Mouse (Mus musculus) cerebellum, adult 2 months (tissue): ENCODE results near the gene Tecta. TPM values are rescaled to one million over a fixed set of nuclear protein-coding genes. Genes with fewer than 3 reads are reported as not detected.

Source experiments
- DNase-seq, 2 experiments: peaks; one replicate each; pipeline ENCODE4 v3.0.0; 2021
- H3K27ac ChIP-seq: fragments of 200-500 bp; 2 replicates; pipeline ENCODE4 v1.5.1; 2012; ENCODE audit warnings: low read length, control low read depth, inconsistent platforms; ENCODE audit not compliant: insufficient read depth
- H3K27me3 ChIP-seq: fragments of 200-500 bp; 2 replicates; pipeline ENCODE4 v1.6.1; 2012; ENCODE audit warnings: inconsistent platforms, mild to moderate bottlenecking, low read length, moderate library complexity; ENCODE audit not compliant: control insufficient read depth, insufficient read depth
- H3K4me1 ChIP-seq: fragments of 200-500 bp; 2 replicates; pipeline ENCODE4 v1.6.1; 2011; ENCODE audit warnings: low read length; ENCODE audit not compliant: control insufficient read depth, insufficient read depth
- H3K4me3 ChIP-seq: fragments of 200-500 bp; replicated peaks from 2 replicates; pipeline ENCODE3; 2011; ENCODE audit warnings: mild to moderate bottlenecking, low read depth, low read length, control low read depth; ENCODE audit not compliant: insufficient read depth
- CTCF ChIP-seq: fragments of 200-500 bp; IDR thresholded peaks from 2 replicates; pipeline ENCODE4 v1.5.1; 2011; ENCODE audit warnings: low read depth, mild to moderate bottlenecking, control low read depth, low read length, moderate library complexity, borderline replicate concordance; ENCODE audit not compliant: insufficient read depth
- POLR2A ChIP-seq: fragments of 200-500 bp; IDR thresholded peaks from 2 replicates; pipeline ENCODE4 v1.6.1; 2011; ENCODE audit warnings: low read length, control low read depth, borderline replicate concordance; ENCODE audit not compliant: insufficient read depth
- WGBS: fragments of 180-500 bp; shearing (Covaris S2); methylation state at CpG from one replicate; pipeline ENCODE4 v1.1.7; 2018; 5-methylcytosine and 5-hydroxymethylcytosine counted together
- polyA plus RNA-seq: library from polyadenylated mRNA; depleted of rRNA; stranded (reverse); fragments of >200 nt; gene quantifications from 2 replicates; pipeline ENCODE4 v1.2.3, GENCODE M21; 2012

The Tecta gene
- polyA plus RNA-seq, 1 experiment: 0.23 TPM

- H3K27me3 ChIP-seq: no peaks in the 10 kb centered on the region
- H3K4me1 ChIP-seq: no peaks in the 10 kb centered on the region
- H3K4me3 ChIP-seq: no peak overlapping the region
- no peak overlapping the region for H3K27ac ChIP-seq
- TF ChIP-seq POLR2A (no peak), CTCF (no peak)
- 69% methylated on average over 8 of the region's 8 CpGs for WGBS
- DNase-seq: no peak
Observed at GRCm38 (mm10) chr9:42382628-42383347, 16.9 kb downstream of the Tecta start.

DNA sequence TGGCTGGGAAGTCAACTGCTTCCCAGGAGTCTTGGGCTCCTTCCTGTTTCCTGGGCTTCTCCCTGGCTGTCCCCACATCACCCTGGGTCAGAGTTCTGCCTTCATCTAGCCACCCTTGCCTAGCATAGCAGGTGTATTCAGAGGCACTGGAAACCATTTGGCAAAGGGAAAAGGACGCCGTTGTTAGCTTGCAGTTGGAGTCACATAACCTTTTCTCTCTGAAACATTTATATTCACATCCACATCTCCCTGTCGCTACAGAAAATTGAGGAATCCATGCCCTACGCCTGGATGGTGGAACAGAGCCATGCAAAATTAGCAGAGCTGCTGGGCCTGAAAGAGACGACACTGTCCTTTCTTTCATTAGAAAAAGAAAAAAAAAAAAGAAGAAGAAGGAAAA, 17.7 kb downstream of the Tecta start:
- peak in 1 of 2 experiments; percentile 27 for DNase-seq
- 28% methylated on average over 5 of the region's 5 CpGs for WGBS
- no peaks in the 10 kb centered on the region for H3K27me3 ChIP-seq
- no peak overlapping the region for H3K27ac ChIP-seq
- H3K4me1 ChIP-seq: no peaks in the 10 kb centered on the region
- TF ChIP-seq CTCF: no peak
- TF ChIP-seq POLR2A: no peak
- H3K4me3 ChIP-seq: no peak overlapping the region

GRCm38 (mm10) chr9:42378071-42378470, 21.7 kb downstream of the Tecta start:
- no peaks in the 10 kb centered on the region for H3K27me3 ChIP-seq
- no peak overlapping the region for H3K4me3 ChIP-seq
- H3K4me1 ChIP-seq: no peaks in the 10 kb centered on the region
- 94% methylated on average over 4 of the region's 4 CpGs for WGBS
- no peak for DNase-seq
- TF ChIP-seq POLR2A (no peak), CTCF (no peak)
- no peak overlapping the region for H3K27ac ChIP-seq

GRCm38 (mm10) chr9:42377656-42378055, 22.1 kb downstream of the Tecta start:
- no peak overlapping the region for H3K27ac ChIP-seq
- WGBS: 87% methylated on average over 15 of the region's 15 CpGs
- H3K4me3 ChIP-seq: no peak overlapping the region
- H3K4me1 ChIP-seq: no peaks in the 10 kb centered on the region
- no peak for DNase-seq
- TF ChIP-seq POLR2A (no peak), CTCF (no peak)
- H3K27me3 ChIP-seq: no peaks in the 10 kb centered on the region

DNA sequence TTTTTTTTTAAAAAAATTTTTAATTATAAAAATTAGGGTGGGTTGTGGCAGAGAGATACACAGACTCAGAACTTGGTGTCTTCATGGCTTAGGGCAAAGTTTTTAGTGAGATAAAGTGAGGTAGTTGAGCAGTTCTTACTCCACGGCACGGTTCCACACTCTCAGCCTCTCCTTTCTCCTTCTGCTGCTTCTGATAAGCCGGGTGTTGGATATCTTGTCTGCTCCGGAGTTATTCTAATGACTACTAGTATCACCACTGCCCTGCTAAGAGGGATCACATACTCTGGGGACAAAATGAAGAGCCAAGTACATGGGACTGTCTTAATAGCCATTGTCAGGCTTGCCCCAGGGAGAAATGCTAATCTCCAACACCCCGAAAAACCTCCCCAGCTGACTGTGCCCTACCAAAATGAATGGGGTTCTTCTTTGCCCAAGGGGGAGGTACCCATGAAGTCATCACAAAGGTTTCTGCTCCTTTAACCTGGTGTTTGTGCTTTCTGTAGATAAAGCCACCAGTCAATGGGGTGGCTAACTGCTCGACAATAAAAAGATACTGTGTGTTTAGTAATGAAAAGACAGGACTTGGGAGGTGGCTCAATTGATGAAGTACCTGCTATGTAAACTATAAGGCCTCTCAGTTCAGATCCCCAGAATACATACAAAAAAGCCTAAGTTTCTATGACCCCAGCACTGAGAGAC, 27.9 kb downstream of the Tecta start:
- no peak for TF ChIP-seq CTCF
- WGBS: 84% methylated on average over 6 of the region's 6 CpGs
- Histone ChIP-seq H3K4me3 (no peak overlapping the region), H3K4me1 (no peaks in the 10 kb centered on the region), H3K27me3 (no peaks in the 10 kb centered on the region), H3K27ac (no peak overlapping the region)
- no peak for DNase-seq

- WGBS: 92% methylated on average over 4 of the region's 4 CpGs
- Histone ChIP-seq H3K4me3 (no peak overlapping the region), H3K27ac (no peak overlapping the region), H3K4me1 (no peaks in the 10 kb centered on the region), H3K27me3 (no peaks in the 10 kb centered on the region)
- TF ChIP-seq POLR2A: no peak
- no peak for TF ChIP-seq CTCF
- DNase-seq: no peak
Observed at GRCm38 (mm10) chr9:42357585-42357984, 42.1 kb downstream of the Tecta start.

- no peak overlapping the region for H3K27ac ChIP-seq
- no peaks in the 10 kb centered on the region for H3K4me1 ChIP-seq
- no peak overlapping the region for H3K4me3 ChIP-seq
- no peaks in the 10 kb centered on the region for H3K27me3 ChIP-seq
- no peak for DNase-seq
- 97% methylated on average over 1 of the region's 1 CpGs for WGBS
- no peak for TF ChIP-seq CTCF
- no peak for TF ChIP-seq POLR2A
Observed at GRCm38 (mm10) chr9:42354871-42355270, 44.9 kb downstream of the Tecta start.

DNA sequence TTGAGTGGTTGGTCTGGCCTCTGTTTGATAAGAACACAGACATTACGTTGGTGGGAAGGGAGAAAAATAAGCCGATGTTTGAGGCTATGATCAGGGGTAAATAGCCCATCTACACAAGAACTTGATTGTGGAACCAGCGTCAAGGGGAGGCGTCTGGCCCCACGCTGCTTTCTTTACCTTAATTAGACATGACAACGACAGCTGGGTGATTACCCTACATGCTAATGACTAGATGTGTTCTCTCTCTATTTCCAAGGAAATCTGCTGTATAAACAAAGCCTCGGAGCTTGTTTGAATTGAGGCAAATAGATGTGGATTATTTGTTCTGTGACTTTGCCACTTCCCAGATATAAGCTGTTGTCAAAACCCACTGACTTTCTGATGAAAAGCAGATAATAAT, 49.9 kb downstream of the Tecta start:
- TF ChIP-seq CTCF: no peak
- 27% methylated on average over 7 of the region's 7 CpGs for WGBS
- Histone ChIP-seq H3K4me1 (no peaks in the 10 kb centered on the region), H3K4me3 (no peak overlapping the region), H3K27me3 (no peaks in the 10 kb centered on the region), H3K27ac (no peak overlapping the region)
- DNase-seq: no peak
